Comparison of ENCODE assay signal across 8 mouse cellular contexts in the genomic region with DNA sequence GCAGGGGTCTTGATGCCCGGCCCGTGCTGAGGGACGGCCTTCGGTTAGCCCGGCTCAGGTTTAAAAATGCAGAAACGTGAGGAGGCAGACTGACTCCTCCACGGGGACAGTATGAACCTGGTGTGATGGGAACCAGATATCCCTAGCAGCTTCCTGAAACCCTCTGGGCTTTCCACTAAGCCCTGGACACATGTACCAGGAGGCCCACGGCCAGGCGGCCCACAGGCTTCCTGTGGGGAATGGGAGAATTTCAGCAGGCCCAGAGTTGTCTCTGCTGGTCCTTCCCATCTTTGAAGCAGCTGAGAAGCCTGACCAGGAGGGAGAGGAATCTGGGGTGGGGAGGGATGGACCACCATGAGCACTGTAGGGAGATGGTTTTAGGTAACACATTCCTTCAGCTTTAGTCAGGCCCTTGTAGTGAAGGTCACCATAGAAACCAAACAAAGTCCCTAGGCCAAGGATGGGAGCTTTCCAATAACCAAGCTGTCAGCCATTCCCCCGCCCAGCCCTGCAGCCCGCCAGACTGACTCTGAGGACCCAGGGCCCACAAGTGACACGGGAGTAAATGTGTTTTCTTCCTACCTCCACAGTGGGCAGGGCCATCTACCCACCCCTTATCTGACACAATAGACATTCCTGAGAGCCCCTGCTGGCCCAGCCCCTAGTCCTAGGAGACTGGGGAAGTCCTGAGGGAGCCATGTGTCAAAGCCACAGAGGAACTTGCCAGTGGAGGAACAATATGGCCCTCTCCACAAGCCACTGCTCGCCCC.
DNase-seq lines count a peak whose midpoint lies in the region; ATAC-seq and TF ChIP-seq lines count a peak whose summit lies in the region.

No protein-coding gene starts in this region.

- H3K4me1 ChIP-seq in E14TG2a.4 (replicated peaks; ENCODE audit: low read depth, low read length): peaks cover 50% of the 10 kb centered on the region
- peaks cover 90% of the 10 kb centered on the region for H3K4me1 ChIP-seq in limb, embryonic 10.5 days

- TF ChIP-seq CTCF in E14TG2a.4 (conservative IDR thresholded peaks at IDR 0.05; ENCODE audit: low read length): no peak

- no peaks in the 10 kb centered on the region for H3K36me3 ChIP-seq in E14TG2a.4 (ENCODE audit: insufficient read depth, low read length)
- no peaks in the 10 kb centered on the region for H3K36me3 ChIP-seq in limb, embryonic 10.5 days

- peak overlapping the region; percentile 80 for H3K27ac ChIP-seq in limb, embryonic 10.5 days

- ATAC-seq in inflammation-experienced regulatory T-cells, adult 6 months: no peak

- peak; percentile 71 for DNase-seq in R1 (ENCODE audit: low read depth, low spot score)
- peak; percentile 64 to 72 for DNase-seq in heart, adult 9 months (ENCODE audit: low spot score in 2 of 2)
- DNase-seq in limb, embryonic 10.5 days (ENCODE audit: low spot score): peak; percentile 49
- no peak for DNase-seq in natural killer cell, adult 2 months (ENCODE audit: low spot score in 2 of 2)
- DNase-seq in thymus, postnatal 25 days: no peak
- DNase-seq in left cerebral cortex, adult 8-10 months (ENCODE audit: low spot score in 2 of 2): no peak

- no peaks in the 10 kb centered on the region for H3K9me3 ChIP-seq in E14TG2a.4 (ENCODE audit: low read length)
- no peaks in the 10 kb centered on the region for H3K9me3 ChIP-seq in limb, embryonic 10.5 days (replicated peaks)

- WGBS in limb, embryonic 10.5 days: 50% methylated on average over 13 of the region's 13 CpGs

- peak overlapping the region; percentile 13; the same call in 1 of the 2 replicates for H3K4me3 ChIP-seq in E14TG2a.4 (replicated peaks; ENCODE audit: low read length)
- peak overlapping the region; percentile 17; the same call in 1 of the 2 replicates for H3K4me3 ChIP-seq in limb, embryonic 10.5 days

- no peaks in the 10 kb centered on the region for H3K27me3 ChIP-seq in E14TG2a.4 (ENCODE audit: insufficient read depth, low read length)
- no peaks in the 10 kb centered on the region; the same call in 1 of the 2 replicates for H3K27me3 ChIP-seq in limb, embryonic 10.5 days (ENCODE audit: low read depth, poor library complexity, severe bottlenecking)

Comparison
In these comparisons a context has a peak if more than half of its experiments do, and no peak if none do; other contexts are left out.
1. DNase-seq: peak in R1 (single experiment), heart, adult 9 months (2 of 2) and limb, embryonic 10.5 days (single experiment); none in natural killer cell, adult 2 months (0 of 2), thymus, postnatal 25 days (single experiment) and left cerebral cortex, adult 8-10 months (0 of 2).